Mouse (Mus musculus) gastrocnemius, postnatal 10 days (tissue): ENCODE results near the gene Noto. TPM values are rescaled to one million over a fixed set of nuclear protein-coding genes. Genes with fewer than 3 reads are reported as not detected.

Experiments
- DNase-seq: peaks from one replicate; pipeline ENCODE4 v3.0.0; 2021; ENCODE audit warnings: mixed read lengths
- long read RNA-seq, 2 experiments: library from polyadenylated mRNA; stranded (forward); transcript quantifications; one replicate each; pipeline ENCODE4 v2.0.0; 2021
- total RNA-seq, 2 experiments: library from RNA; stranded (reverse); gene quantifications; 2 replicates each; pipeline ENCODE4 v1.2.3; 2021

Gene Noto
- not detected for total RNA-seq
- long read RNA-seq, experiment 1 = 0 reads
- long read RNA-seq, experiment 2 = 0 reads

DNA sequence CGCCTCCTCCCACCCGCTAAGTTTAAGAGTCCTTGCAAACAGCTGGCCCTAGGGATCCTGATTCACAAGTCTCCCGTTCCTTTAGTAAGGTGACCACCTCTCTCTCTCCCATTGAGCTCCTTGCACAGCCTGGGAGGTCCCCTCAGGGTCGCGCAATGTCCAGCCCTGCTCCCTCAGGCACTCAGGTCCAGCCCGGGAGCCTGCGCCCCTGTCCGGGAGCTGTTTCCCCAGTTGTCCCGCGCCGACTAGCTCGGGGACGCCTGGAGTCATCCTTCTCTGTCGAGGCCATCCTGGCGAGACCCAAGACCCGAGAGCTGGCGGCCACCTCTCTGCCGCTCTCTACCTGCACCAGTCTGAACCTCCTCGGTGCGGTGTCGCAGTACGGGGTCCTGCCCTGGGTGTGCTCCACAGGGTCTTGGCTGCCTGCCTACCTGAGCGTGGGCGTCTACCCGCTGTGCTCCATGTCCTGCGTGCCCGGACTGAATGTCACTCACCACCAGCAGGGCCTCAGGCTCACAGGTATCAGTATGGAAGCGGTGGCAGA lies at the start of gene Noto:
Gene Noto, plus strand, starts transcription at position 51 of the 544 bp plus-strand sequence.
- no peak for DNase-seq

DNA sequence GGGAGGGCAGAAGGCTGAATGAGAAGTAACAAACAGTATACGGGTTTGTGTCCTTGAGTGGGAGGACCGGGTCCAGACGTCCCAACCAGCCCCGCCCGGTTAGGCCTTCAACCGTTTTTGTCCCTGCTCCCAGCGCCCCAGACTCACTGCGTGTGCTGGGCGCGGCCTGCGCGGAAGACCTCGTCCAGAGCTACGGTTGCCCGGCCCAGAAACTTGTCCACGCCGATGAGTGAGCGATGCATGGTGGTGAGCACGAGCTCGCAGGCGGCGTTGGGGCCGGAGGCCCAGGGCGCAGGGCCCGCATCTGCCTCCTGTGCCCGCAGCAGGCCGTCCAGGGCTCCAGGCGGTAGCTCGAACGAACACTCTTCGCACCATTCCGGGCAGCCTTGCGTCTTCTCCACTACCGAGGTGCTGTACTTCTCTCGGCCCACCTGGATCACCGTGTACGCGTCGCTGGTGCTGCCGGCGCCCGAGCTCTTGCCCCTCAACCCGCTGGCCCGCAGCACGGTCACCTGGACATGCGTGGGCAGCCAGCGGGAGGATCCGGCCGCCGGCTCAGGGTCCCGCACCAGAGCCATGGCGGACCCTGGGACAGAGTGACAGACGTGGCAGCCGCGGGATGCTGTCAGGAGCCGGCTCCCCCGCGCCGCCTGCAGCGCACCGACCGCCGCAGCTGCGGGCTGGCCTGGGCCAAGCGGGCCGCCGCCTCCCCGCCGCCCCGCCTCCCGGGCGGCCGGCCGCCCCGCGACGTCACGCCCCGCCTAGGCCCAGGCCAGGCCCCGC lies 49.5 kb upstream of the Noto start, which contains the start of gene Rab11fip5:
Gene Rab11fip5, minus strand, starts transcription at position 684 of the 783 bp plus-strand sequence.
- DNase-seq = peak; percentile 39

DNA sequence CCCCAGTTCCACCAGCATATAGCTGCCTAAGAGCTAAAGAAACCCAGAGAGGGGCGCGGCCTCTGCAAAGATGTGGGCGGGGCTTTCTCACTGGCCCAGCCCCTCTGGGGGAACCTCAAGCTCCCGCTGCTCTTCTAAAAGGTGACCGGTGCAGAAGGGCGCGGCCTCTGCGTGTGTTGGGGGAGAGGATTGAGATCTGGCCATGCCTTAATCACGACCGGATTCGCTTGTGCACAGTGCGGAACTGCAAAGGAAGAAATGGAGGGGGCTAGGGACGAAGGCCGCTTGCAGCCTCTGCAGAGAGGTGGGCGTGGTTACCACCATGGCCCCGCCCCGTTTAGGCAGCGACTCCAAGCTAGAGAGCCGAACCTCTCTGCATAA lies 49.0 kb upstream of the Noto start:
- DNase-seq = peak; percentile 97

DNA sequence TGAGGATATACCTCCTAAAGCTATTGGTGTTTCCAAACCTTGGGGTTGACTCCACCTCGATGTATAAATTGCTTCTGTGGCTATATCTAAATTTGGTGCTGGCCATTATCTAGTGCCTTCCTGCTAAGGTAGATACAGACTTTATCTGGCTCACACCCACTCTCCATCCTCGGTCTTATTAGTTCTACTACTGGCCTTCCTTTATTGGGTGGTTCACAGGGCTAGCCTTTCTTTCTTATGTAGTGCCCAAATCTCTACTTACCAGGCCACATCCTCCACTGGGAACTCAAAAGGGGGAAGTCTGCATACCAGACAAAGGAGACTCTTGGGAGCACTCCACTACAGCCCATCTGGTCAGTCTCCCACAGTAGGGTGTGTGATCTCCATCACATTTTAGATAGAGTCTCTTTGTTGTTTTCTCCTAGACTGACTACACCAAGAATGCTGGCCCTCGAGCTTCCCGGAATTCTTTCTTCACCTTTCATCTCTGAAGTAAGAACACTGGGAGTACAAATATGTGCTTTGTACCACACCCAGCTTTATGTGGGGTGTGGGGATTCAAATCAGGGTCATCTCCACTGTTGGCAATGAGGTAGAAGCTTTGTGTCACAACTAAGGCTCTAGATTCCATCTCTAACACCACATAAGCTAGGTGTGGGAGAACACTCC lies 46.5 kb upstream of the Noto start:
- DNase-seq = no peak

DNA sequence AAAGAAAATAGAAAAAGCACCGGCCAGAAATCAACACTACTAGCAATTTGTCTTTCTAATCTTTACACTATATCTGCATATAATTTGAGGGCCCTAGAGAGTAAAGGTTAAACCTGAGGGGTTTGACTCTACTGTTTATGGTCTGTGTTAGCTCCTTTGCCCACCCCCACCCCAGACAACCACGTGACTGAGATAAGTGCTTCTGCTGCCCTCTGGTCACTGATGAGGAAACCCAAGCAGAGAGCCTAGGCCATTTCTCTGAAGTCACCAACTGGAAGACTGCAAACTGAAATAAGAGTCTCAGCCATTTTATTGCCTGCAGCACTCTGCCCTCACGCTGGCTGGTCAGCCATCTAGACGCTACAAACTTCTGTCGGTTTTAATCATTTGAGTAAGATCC lies 45.8 kb upstream of the Noto start:
- no peak for DNase-seq

DNA sequence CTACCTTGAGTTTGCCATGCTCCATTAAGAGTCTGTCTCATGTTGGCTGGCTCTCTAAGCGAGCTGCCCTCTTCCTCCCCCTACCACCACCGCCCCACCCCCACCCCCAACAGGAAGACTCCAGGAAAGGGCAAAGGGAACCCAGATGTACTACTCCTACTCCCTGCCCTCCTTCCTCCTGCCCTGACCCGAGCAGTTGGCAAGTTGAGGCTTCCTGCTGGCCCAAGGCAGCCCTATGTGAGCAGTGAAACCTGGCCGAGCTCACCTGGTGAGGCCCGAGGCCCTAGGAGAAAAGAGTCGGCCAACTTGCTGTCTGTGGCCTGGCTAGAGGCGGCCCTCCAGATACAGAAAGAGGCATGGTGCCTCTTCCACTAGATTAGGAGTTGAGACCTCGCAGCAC lies 45.1 kb upstream of the Noto start:
- DNase-seq = no peak

DNA sequence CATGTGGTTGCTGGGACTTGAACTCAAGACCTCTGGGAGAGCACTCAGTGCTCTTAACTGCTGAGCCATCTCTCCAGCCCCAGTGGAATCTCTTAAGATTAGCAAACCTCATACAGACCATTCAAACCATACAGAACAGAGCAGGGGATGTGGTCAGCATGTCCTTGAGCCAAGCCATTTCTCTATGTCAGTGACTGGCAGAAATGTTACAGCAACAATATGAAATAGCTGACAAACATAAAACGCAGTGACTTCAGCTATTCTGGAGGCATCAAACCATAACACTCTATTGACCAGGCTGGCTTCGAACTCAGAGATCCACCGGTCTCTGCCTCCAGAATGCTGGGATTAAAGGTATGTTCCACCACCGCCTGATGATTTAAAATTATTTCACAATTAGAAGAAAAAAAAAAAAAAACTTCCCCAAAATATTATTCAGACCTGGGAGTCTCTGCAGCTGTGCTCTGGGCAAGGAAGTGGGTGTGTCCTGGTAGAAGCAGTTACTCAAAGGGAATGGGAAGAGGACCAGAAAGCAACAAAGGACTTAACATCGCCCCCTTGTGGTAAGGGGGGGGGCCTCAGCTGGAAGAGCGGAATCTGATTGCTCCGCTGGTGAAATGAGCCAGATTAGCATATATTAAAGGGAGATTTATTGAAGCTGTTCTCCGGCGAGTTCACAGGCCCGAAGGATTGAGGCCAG lies 43.3 kb upstream of the Noto start:
- peak; percentile 75 for DNase-seq

DNA sequence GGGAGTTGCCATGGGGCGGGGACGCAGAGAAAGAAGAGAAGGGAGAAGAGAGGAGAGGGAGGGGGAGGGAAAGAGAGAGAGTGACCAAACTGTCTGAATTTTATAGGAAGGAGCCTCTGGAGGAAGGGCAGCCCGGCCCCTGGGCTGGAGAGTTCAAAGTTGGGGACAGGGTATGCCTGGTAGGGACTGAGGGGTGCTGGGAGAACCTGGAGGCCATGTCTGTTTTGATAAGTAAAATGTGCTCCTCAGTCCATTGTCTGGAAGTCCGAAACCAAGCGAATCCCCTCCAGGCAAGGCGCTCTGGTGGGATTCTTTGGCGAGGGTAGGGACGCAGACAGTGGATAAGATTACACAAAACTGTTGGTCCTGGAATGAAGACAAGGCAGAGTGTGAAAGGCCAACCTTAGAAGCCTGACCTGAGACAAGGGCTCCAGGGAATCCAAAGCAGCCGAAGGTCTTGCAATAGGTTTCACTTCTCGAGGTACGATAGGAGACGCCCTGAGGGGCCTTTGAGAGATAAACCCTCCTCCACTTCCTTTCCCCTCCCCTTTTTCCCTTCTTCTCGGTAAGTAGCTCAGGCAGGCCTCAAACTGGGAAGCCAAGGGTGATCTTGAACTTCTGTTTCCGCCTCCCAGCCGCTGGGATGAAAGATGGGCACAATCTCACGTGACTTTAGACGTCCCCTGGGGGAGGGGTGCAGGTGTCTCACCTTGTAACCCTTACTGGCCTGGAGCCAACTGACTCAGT lies 42.6 kb upstream of the Noto start:
- DNase-seq = no peak

DNA sequence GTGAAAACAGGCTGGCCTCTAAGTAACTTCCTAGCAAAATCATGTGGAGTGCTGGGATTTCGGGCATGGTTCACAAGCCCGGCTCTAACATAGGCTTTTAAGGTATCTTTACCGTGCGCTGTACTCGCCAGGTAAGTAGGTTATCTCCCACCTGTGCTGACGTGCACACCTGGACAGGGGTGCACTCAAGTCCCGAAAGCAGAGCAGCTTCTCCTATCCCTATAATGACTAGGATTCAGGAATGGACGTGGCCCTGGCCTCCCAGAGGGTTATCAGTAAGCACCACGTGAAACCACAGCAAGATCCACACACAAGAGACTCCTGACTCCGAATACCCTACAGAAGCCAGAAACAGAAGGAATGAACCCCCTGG lies 42.1 kb upstream of the Noto start:
- DNase-seq = no peak

DNA sequence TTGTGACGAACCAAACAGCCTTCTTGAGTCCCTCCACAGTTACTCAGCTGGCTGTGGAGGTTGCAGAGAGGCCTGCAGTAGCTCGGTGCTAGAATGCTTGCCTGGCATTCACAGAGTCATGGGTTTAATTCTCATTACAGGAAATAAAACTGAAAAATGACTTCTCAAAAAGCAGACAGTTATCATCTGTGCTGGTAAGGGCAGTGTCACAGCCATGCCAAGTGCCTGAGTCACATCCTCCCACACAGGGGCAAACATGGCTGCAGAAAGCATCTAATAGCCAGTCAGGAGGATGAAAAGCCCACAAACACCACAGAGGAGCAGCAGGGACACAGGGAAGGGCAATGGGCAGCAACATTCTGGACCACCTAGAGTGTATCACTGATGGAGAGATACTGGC lies 40.9 kb upstream of the Noto start:
- DNase-seq = no peak

DNA sequence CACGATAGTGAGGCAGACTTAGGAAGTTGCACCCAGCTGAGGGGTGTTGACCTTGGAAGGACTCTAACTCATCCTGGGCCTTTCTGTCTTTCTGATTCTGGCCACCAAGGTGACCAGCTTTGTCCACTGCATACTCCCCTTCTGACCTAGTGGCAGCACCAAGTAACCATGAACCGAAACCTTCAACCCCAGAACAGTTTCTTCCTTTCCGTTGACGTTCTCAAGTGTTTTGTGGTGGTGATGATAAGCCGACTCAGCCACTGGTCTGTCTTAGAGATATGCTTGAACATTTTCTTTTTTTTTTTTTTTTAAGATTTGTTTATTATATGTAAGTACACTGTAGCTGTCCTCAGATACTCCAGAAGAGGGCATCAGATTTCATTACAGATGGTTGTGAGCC lies 35.1 kb upstream of the Noto start:
- DNase-seq = no peak

DNA sequence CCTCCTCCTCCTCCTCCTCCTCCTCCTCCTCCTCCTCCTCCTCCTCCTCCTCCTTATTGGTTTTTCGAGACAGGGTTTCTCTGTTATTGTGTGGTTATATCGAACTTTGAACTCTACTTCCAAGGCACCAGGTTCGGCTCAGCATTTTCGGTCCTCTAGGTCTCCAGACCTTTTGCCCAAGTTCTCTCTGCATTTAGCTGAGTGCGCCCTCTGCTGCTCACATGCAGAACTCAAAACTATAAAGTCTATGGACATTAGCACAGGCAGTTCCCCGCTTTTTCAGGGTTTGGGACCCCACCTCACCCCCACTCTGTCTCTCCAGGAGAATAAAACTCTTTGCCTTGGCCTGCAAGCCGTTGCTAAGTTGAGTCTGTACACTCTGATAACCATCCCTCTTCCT lies 31.9 kb upstream of the Noto start:
- DNase-seq = peak; percentile 77

DNA sequence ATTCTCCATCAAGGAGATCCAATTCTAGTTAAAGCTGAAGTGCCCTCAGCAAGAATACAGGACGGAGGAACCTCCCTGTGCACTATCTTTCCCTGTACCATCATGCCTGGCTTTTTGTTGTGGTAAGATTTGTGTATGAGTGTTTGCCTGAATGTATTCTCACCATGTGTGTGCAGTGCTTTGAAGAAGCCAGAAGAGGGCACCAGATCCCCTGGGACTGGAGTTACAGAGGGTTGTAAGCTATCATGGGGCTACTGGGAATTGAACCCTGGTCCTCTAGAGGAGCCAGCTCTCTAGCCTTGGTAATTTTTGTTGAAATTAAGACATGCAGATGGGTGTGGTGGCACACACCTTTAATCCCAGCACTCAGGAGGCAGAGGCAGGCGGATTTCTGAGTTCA lies 28.3 kb upstream of the Noto start:
- no peak for DNase-seq

DNA sequence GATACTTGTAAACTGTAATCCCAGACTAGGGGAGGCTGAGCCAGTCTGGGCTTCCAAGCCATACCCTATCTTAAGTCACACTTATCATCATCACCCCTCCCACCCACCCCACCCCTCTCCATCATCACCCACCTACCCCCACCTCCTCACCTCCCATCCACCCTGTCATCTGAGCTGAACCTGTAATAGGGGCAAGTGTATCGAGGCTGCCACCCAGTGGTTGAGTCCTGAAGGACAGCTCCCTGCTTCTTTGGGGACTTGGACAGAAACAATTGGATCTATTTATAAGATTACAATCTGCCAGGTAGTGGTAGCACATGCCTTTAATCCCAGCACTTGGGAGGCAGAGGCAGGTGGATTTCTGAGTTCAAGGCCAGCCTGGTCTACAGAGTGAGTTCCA lies 26.5 kb upstream of the Noto start:
- no peak for DNase-seq

DNA sequence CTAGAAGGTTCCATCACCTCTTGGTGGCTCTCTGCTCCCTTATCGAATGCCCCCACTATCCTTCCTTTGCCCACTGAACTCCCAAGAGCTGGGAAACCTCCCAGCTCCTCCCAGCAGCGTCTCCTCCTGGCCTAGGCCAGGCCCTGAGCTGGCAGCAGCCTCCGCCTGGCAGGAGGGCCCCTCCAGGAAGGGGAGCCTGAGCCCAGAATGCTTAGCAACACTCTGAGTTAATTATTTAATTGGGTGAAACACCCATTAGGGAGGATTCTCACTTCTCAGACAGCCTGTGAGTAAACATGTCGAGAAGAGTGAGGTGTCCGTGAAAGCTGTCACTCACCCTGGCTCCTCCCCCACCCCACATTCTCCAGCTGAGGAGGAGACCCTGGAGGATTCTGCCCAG lies 24.0 kb upstream of the Noto start:
- DNase-seq = no peak

DNA sequence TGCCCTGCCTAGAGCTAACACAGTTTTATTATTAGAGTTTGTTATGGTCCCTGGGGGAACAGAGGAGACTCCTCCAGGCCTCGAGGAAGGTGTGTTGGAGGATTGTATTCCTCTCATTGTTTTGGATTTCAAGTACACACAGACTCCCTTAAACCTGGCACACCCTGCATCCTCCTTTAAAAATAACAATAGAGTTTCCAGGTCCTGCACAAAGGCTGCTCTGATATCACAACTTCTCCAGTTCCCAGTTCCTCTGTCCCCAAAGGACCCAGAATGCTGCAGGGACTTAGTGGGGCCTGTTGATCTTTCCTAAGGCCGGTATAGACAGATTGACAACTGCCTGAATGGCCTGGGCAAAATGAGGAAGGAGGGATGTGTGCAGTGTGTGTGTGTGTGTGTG lies 21.1 kb upstream of the Noto start:
- no peak for DNase-seq

DNA sequence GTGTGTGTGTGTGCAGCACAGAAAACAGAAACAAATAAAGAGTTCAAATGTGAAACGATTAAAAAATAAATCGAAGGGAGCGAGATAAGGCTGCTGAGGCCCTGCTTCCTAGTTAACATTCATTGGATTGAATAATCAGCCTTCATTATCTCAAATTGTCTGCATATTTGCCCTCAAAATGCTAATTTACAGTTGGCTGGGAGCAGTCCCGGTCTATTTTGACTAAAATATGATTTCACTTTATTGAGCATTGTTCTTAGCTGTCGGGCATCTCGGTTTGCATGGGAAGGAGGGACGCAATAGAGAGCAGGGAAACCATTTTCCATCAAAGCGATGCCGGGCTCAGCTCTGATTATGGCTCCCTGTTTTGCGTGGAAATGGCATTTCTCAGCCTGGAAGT lies 20.6 kb upstream of the Noto start:
- DNase-seq = no peak

DNA sequence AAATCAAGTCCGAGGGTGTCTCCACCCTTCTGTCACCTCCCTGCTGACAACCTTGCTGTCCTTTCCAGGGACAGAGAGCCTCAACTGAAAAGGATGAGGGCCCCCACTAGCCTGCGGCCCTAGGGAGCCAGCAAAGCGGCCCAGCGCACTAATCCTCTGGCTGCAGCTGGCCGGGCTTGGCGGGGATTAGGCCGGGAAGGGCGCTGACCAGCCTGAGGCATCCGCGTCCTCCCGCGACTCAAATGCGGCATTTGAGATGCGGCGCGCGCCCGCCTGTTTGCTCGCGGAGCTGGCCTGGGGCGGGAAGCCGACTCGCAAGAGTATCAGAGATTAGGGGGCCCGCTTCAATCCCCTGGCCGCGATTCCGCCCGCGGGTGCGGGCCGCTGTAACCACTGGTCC lies 14.7 kb upstream of the Noto start:
- DNase-seq = peak; percentile 24

DNA sequence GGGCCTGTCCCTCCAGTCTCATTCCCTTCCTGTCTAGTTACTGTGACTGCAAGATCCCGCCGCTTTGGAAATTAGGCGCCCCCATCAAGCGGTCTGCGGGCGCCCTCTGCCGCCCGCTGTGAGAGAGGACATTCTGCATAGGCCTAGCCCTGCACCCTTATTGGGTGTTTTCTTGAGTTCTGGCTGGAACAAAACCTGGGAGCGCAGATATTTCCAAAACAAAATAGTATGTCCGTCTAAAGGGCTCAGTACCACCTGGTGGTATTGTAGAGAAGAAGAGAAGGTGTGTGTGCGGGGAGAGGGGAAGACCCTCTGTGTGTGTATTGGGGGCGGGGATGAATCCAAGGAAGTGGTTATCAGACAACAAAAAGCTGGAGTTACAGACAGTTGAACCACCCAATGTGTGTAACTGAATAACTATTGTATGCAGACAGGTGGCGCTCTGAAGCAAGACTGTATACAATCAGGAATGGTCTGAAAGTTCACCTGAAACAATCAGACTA lies 12.9 kb upstream of the Noto start:
- peak; percentile 55 for DNase-seq

DNA sequence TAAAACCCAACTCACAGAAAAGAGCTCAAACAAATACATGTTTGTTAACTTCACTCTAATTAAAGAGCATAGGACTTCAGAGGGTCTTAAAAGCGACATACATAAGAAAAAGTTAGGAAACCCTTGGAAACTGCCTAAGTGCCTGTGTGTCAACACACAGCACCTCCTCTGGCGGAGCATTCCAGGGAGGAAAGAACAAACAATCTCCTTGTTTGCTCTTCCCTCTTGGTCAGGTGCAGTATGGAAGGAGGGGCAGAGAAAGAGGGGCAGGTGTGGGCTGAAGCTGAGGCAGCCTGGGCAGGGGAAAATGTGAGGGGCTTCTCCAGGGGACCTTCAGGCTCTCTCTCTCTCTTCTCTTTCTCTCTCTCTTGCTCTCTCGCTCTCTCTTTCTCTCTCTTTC lies 7.9 kb upstream of the Noto start:
- DNase-seq = no peak

DNA sequence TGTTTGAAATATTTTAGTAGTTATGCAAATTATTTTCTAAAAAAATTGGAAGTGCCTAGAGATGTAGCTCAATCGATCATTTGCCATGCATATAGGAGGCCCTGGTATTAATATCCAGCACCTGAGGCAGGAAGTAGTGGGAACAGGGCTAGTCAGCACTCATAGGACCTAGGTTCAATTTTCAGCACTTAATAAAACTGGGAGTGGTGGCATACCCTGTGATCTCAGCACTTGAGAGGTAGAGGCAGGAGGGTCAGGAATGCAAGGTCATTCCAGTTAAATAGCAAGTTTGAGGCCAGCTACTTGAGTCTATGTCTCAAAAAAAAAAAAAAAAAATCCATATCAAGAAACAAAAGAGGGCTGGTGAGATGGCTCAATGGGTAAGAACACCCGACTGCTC lies 4.5 kb upstream of the Noto start:
- DNase-seq = no peak

DNA sequence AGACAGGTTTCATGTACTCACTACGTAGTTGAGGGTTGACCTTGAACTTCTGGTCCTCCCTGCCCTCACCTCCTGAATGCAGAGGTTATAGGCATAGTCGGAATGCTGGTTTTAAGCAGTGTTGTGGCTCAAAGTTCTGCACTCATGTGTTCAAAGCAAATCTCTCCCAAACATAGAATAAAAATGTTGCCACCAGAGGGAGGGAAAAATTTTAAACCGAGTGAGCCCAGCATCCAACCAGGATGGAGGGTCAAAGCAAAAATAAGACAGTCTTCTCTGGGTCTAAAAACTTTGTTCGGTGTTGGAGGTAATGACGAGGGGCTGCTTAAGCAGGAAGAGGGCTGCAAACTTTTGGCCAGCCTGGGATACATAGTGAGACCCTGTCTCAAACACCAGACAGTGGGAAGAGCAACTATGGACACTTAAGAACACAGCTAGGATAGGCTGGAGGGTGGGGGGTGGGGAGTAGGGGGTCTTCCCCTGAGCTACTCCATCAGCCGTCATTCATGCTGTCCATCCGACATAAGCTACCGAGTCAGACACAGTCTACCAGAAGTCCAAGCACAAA lies 7.7 kb downstream of the Noto start:
- no peak for DNase-seq
